Mouse (Mus musculus) liver, embryonic 13.5 days (tissue): ENCODE measurements around the gene Cfap46. TPM values are rescaled to one million over a fixed set of nuclear protein-coding genes. Genes with fewer than 3 reads are reported as not detected.

Experiments
- ATAC-seq: fragments of 200-750 bp; cut with Nextera tagmentation; 2 replicates; pipeline ENCODE4 v1.8.0; 2017; ENCODE audit warnings: low read depth, mild to moderate bottlenecking, moderate number of reproducible peaks, moderate library complexity
- DNase-seq: peaks from one replicate; pipeline ENCODE4 v3.0.0; 2022
- H3K27ac ChIP-seq: fragments of 300-500 bp; sonication (generic); 2 replicates; pipeline ENCODE4 v1.5.1; 2015; ENCODE audit warnings: moderate library complexity, mild to moderate bottlenecking, inconsistent platforms
- H3K27me3 ChIP-seq: fragments of 300-500 bp; sonication (generic); 2 replicates; pipeline ENCODE4 v1.6.1; 2015; ENCODE audit warnings: mild to moderate bottlenecking, inconsistent platforms
- H3K36me3 ChIP-seq: fragments of 300-500 bp; sonication (generic); 2 replicates; pipeline ENCODE4 v1.6.1; 2015; ENCODE audit warnings: mild to moderate bottlenecking, inconsistent platforms
- H3K4me1 ChIP-seq: fragments of 300-500 bp; sonication (generic); replicated peaks from 2 replicates; pipeline ENCODE4 v1.6.1; 2015; ENCODE audit warnings: inconsistent platforms
- H3K4me2 ChIP-seq: fragments of 300-500 bp; sonication (generic); 2 replicates; pipeline ENCODE4 v1.6.1; 2015; ENCODE audit warnings: inconsistent platforms, mild to moderate bottlenecking, moderate library complexity
- H3K4me3 ChIP-seq: fragments of 300-500 bp; sonication (generic); replicated peaks from 2 replicates; pipeline ENCODE4 v1.5.1; 2015; ENCODE audit warnings: mild to moderate bottlenecking, inconsistent platforms
- H3K9ac ChIP-seq: fragments of 300-500 bp; sonication (generic); 2 replicates; pipeline ENCODE4 v1.6.1; 2015; ENCODE audit warnings: mild to moderate bottlenecking, inconsistent platforms
- H3K9me3 ChIP-seq: fragments of 300-500 bp; sonication (generic); replicated peaks from 2 replicates; pipeline ENCODE4 v1.6.1; 2016; ENCODE audit warnings: inconsistent platforms
- WGBS: fragments of 180-500 bp; shearing (Covaris S2); methylation state at CpG from one replicate; pipeline ENCODE4 v1.1.7; 2015; ENCODE audit not compliant: insufficient replicate concordance; 5-methylcytosine and 5-hydroxymethylcytosine counted together
- polyA plus RNA-seq: library from polyadenylated mRNA; unstranded; fragments of >200 nt; fragmentation: Nextera tagmentation; extraction: Ambion mirVana; gene quantifications from 2 replicates; pipeline ENCODE4 v1.2.1, GENCODE M21; 2015

Gene Cfap46
- not detected in 2 replicates for polyA plus RNA-seq

DNA sequence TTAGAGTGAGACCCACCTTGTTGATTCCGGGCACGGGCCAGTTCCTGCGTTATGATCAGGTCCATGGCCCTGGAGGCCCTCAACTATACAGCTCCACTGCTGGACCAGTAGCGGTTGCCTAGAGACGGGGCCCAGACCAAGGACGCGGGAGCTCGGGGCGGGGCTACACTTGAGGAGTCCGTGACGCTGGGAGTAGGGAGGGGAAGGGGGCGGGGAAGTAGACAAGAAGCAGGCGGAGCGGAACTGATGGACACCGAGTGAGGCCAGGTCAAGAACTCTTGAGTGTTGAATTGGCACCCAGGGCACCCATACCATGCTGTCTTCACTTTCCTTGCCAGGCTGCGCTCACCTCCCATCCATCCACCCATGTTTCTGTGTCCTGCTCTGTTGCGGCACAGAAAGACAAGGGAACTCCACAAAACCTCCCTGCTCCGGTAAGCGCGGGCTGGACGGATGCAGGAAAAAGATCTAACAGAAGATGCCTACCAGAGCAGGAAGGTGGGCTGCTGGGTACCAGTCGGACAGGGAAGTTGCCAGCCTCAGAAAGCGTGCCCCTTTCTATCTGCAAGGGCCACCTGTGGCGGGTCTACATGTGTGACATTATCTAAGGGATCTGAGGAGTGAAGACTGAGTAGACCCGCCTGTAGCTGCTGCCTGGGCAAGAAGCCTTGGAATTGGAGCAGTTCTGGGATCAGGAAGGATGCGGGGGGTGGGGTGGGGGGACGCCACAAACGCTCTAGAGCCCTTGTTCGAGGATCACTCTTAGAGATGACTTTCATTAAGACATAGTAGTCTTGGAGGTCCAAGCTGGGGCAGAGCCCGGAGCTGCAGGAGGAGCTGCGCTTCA, at the start of gene Cfap46:
Gene Cfap46 (minus strand): TSS at position 112 of the 847 bp plus-strand sequence.
- Histone ChIP-seq H3K9ac (peak within 1 kb of the TSS; percentile 8; the same call in 1 of the 2 replicates), H3K9me3 (no peaks in the 10 kb centered on the region), H3K4me2 (peak within 1 kb of the TSS; percentile 72), H3K4me3 (peak within 1 kb of the TSS; percentile 54), H3K27ac (no peak within 1 kb of the TSS), H3K4me1 (peaks cover 9% of the 10 kb centered on the region), H3K27me3 (peaks cover 3% of the 10 kb centered on the region; the same call in 1 of the 2 replicates), H3K36me3 (no peaks in the 10 kb centered on the region)
- ATAC-seq, result peak; percentile 76
- under 1% methylated on average over 31 of the region's 31 CpGs for WGBS
- DNase-seq, result peak; percentile 66

DNA sequence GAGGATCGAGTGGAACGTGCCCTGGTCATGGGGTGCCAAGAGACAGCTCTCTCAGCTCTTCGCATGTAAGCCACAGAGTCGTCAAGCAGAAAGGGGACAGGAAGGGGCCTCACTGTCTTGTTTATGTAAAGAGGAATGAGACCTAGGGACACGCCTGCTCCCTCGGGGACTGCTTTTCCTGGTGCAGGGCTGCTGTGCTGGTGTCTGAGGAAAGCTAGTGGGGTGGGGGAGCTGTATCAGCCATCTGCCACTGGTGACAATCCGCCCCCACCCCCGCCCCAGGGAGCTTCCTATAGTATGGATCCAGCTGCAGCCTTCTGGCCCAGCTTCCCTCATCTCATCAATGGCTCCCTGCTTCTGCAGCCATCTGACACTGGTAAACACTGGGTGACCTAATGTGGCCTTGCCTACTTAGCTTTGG, 47.7 kb upstream of the Cfap46 start:
- DNase-seq, result no peak
- Histone ChIP-seq H3K27ac (no peak overlapping the region), H3K4me1 (no peaks in the 10 kb centered on the region), H3K9ac (no peak overlapping the region), H3K27me3 (no peaks in the 10 kb centered on the region), H3K4me3 (no peak overlapping the region), H3K36me3 (no peaks in the 10 kb centered on the region), H3K9me3 (no peaks in the 10 kb centered on the region), H3K4me2 (no peak overlapping the region)
- ATAC-seq, result no peak
- WGBS, result 17% methylated on average over 8 of the region's 8 CpGs

DNA sequence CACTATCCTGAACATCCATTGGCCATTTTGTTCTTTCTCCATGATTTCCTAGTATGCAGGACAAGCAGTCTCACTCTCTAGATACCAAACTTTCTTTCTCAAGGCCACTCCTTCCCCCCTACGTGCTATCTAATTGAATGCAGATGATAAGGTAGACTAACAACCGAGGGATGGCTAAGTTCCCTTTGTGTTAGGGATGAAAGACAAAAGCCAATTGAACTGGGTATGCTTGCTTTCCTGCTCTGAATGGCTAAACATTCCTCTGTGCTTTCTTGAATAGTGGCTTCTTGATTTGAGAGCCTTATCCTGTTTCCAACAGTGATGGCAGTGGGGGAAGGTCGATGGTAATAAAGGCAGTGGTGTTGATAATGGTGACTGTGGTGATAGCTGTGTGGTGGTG, 43.5 kb upstream of the Cfap46 start:
- no peaks in the 10 kb centered on the region for H3K27me3 ChIP-seq
- DNase-seq (no peak), ATAC-seq (no peak)
- no peaks in the 10 kb centered on the region for H3K4me1 ChIP-seq
- H3K4me3 ChIP-seq, result no peak overlapping the region
- H3K9me3 ChIP-seq, result no peaks in the 10 kb centered on the region
- no peaks in the 10 kb centered on the region for H3K36me3 ChIP-seq
- no peak overlapping the region for H3K27ac ChIP-seq
- no peak overlapping the region for H3K4me2 ChIP-seq
- H3K9ac ChIP-seq, result no peak overlapping the region
- WGBS, result 15% methylated on average over 3 of the region's 3 CpGs

DNA sequence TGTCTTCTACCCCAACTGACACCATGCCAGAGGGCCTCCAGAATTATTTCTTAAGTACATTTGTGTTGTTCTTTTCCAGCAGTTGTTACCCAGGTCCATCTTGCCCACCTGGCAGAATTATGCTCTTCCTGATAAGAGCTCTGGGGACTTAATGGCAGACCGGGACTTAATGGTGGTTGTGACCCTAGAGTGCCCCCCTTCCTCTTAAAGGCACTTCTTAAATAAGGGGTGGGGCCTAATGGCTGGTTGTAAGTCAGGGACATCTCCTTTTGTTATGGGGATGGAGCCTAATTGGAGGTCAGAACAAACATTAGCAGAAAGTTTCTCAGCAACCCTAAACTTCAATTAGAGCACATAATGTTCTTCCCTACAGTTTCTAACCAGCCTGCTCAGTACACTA, 42.0 kb upstream of the Cfap46 start:
- no peak overlapping the region for H3K27ac ChIP-seq
- WGBS, result 41% methylated on average over 1 of the region's 1 CpGs
- H3K36me3 ChIP-seq, result no peaks in the 10 kb centered on the region
- no peaks in the 10 kb centered on the region for H3K27me3 ChIP-seq
- H3K4me2 ChIP-seq, result no peak overlapping the region
- no peaks in the 10 kb centered on the region for H3K9me3 ChIP-seq
- no peaks in the 10 kb centered on the region for H3K4me1 ChIP-seq
- H3K4me3 ChIP-seq, result no peak overlapping the region
- ATAC-seq, result no peak
- H3K9ac ChIP-seq, result no peak overlapping the region
- no peak for DNase-seq

DNA sequence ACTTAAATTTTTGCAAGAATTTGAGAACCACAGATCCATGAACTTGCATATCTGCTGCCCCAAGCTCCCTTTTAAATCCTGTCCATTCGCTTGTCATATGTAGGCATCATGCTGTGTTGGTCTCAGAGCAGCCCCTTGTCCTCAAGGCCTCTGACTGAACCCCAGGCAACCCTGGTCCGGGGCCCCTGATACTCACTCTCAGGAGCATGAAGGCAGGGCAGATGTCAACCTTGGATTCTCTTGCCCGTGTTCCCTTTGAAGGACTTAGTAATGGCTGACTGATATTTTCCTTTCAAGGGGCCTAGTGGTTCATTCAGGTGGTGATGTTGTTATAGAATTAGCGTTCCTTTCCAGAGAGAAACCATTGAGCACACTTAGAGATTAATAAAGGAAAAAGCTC, 40.4 kb upstream of the Cfap46 start:
- Histone ChIP-seq H3K9me3 (no peaks in the 10 kb centered on the region), H3K9ac (no peak overlapping the region), H3K27me3 (no peaks in the 10 kb centered on the region), H3K36me3 (no peaks in the 10 kb centered on the region), H3K4me3 (no peak overlapping the region), H3K27ac (no peak overlapping the region), H3K4me1 (no peaks in the 10 kb centered on the region), H3K4me2 (no peak overlapping the region)
- 53% methylated on average over 4 of the region's 4 CpGs for WGBS
- DNase-seq, result no peak
- ATAC-seq, result no peak

DNA sequence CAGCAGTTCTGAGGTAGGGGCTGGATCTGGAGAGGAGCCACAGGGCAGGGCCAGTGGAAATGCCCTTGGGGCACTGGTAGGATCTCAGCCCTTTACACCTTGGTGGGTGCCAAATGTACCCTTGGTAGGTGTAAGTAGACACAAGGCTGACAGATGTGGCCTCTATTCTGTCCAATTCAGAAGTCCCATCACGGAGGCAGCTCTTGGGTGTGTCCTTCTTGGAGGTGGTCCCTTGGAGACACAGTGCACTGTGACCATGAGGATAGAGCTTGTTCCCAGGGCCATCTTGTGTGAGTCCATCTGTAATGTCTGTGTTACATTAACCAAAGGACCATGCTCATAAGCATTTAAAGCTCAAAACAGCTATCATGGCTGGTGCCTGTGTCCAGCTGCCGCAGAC, 37.6 kb upstream of the Cfap46 start:
- Histone ChIP-seq H3K4me2 (no peak overlapping the region), H3K36me3 (no peaks in the 10 kb centered on the region), H3K4me1 (no peaks in the 10 kb centered on the region), H3K27me3 (no peaks in the 10 kb centered on the region), H3K9me3 (no peaks in the 10 kb centered on the region), H3K9ac (no peak overlapping the region), H3K27ac (no peak overlapping the region), H3K4me3 (no peak overlapping the region)
- 84% methylated on average over 2 of the region's 2 CpGs for WGBS
- ATAC-seq (no peak), DNase-seq (no peak)

DNA sequence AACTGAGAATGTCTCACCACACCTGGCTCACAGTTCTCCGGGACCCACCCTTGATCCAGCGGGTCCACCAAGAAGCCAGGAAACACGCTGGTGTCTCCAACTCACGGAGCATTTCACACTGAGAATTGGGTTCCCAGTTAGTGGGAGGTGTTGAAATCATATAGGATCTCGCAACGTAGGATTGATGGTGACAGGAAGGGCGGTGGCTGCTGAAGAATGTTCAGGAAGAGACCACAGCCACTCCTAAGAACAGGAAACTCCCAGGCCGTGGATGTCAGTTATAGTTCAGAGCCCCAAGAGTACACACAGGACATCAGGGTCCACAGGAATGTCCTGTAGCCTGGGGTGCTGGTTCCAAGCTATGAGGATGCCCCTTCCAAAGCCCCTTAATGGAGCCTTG, 34.2 kb upstream of the Cfap46 start:
- no peak overlapping the region for H3K4me3 ChIP-seq
- no peaks in the 10 kb centered on the region for H3K9me3 ChIP-seq
- no peaks in the 10 kb centered on the region for H3K36me3 ChIP-seq
- H3K9ac ChIP-seq, result no peak overlapping the region
- H3K27me3 ChIP-seq, result no peaks in the 10 kb centered on the region
- H3K4me2 ChIP-seq, result no peak overlapping the region
- no peaks in the 10 kb centered on the region for H3K4me1 ChIP-seq
- no peak for ATAC-seq
- H3K27ac ChIP-seq, result no peak overlapping the region
- no peak for DNase-seq
- WGBS, result 58% methylated on average over 8 of the region's 8 CpGs

DNA sequence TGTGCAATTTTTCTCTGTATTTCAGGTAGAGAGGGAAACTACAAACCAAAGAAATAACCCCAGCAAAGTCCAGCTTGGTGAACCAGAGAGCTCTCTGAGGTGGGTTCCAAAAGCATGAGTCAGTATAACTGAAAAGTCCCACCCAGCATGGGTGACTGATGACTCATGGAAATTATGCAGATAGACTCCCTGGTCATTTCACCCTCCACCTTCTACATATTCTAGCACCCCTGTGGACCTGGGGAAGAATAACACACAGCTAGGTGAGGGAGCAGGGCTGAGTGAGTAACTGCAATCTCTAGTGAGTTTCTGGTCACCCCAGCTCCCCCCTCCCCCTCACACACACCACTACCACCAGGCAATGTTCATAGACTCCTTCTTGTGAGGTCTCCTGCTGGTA, 28.2 kb upstream of the Cfap46 start:
- Histone ChIP-seq H3K4me1 (no peaks in the 10 kb centered on the region), H3K27ac (no peak overlapping the region), H3K27me3 (0 out of 2 replicates have a peak, but pooled peaks cover 3% of the 10 kb centered on the region), H3K9me3 (no peaks in the 10 kb centered on the region), H3K36me3 (no peaks in the 10 kb centered on the region), H3K4me3 (no peak overlapping the region), H3K4me2 (no peak overlapping the region), H3K9ac (no peak overlapping the region)
- ATAC-seq (no peak), DNase-seq (no peak)

DNA sequence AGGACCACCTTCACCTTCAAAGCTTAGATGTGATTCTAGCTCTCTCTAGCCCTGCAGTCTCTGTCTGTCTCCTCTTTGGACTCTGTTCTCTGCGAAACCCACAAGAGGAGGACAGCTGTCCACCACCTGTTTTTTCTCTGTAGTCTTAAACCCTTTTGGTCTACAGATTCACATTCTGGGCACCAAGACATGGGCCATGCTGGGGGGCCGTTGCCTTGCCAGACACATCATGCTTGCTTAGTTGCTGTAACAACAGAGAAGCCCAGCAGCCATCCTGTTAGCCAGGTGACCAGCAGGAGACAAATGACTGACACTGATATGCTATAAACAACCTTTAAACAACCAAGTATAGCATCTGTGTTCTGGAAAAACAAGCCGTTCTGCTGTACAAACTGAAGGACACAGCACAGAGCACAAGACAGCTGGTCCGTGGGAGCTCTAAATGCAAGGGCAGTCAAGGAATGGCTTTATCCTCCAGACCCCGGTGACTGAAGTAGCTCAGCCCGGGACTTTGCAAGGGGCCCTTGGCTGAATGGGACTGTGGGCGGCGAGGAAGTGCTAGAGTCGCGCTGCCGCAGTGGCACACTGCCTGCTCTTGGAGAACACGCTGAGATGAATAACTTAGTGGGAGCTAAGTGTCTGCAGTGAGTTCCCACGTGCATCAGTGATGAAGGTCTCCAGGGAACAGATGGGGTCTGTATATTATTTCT, 22.9 kb upstream of the Cfap46 start:
- no peak overlapping the region for H3K4me2 ChIP-seq
- no peak for DNase-seq
- no peaks in the 10 kb centered on the region for H3K36me3 ChIP-seq
- H3K4me3 ChIP-seq, result no peak overlapping the region
- H3K27me3 ChIP-seq, result 0 out of 2 replicates have a peak, but pooled peaks cover 3% of the 10 kb centered on the region
- ATAC-seq, result no peak
- H3K27ac ChIP-seq, result no peak overlapping the region
- peaks cover 22% of the 10 kb centered on the region for H3K4me1 ChIP-seq
- no peak overlapping the region for H3K9ac ChIP-seq
- no peaks in the 10 kb centered on the region for H3K9me3 ChIP-seq
- WGBS, result 47% methylated on average over 13 of the region's 13 CpGs

DNA sequence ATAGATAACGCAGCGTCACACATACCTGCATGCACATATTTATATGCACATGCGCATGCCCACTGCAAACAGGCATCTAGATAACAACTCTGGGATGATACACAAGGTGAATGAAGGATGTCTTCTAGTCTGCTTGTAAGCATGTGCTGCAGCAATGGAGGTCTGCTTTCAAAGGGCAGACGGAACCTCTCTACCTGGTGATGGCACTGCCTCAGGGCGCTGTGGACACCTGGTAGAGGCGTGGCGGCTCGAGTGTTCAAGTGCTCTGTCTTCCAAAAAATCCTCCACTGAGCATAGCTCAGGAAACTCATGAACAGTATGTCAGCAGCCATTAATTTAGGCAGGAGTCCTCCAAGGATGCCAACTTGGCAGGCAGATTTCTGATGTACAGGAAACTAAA, 22.2 kb upstream of the Cfap46 start:
- WGBS, result 80% methylated on average over 8 of the region's 8 CpGs
- no peak overlapping the region for H3K27ac ChIP-seq
- H3K9me3 ChIP-seq, result no peaks in the 10 kb centered on the region
- no peak overlapping the region for H3K4me3 ChIP-seq
- ATAC-seq, result no peak
- DNase-seq, result no peak
- H3K4me1 ChIP-seq, result peaks cover 22% of the 10 kb centered on the region
- no peak overlapping the region for H3K4me2 ChIP-seq
- H3K9ac ChIP-seq, result no peak overlapping the region
- H3K27me3 ChIP-seq, result 0 out of 2 replicates have a peak, but pooled peaks cover 3% of the 10 kb centered on the region
- no peaks in the 10 kb centered on the region for H3K36me3 ChIP-seq

DNA sequence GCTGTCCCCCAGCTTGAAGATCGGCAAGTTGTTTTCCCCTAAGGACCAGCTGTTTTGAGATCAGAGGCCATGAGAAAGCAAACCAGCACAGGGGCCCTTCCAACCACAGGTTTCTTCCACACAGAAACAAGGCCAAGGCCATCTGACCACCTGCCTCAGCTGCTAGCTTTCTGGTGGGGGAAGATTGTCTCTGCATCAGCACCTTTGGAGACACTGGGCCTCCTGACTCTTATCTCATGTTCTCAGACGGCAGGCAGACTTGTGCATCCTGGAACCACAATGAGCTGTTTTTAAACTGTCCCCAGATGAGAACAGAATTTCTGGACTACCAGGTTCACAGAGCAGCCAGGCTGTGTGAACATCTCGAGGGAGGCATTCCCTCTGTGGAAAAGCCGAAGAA, 21.5 kb upstream of the Cfap46 start:
- no peak overlapping the region for H3K9ac ChIP-seq
- peak; percentile 86 for ATAC-seq
- H3K9me3 ChIP-seq, result no peaks in the 10 kb centered on the region
- H3K27me3 ChIP-seq, result 0 out of 2 replicates have a peak, but pooled peaks cover 3% of the 10 kb centered on the region
- no peak overlapping the region for H3K27ac ChIP-seq
- no peak overlapping the region for H3K4me2 ChIP-seq
- peak; percentile 68 for DNase-seq
- WGBS, result 18% methylated on average over 4 of the region's 4 CpGs
- no peaks in the 10 kb centered on the region for H3K36me3 ChIP-seq
- H3K4me3 ChIP-seq, result no peak overlapping the region
- peaks cover 22% of the 10 kb centered on the region for H3K4me1 ChIP-seq
